Mouse (Mus musculus): ENCODE data around the gene Klc4.

Klc4 gene

DNA sequence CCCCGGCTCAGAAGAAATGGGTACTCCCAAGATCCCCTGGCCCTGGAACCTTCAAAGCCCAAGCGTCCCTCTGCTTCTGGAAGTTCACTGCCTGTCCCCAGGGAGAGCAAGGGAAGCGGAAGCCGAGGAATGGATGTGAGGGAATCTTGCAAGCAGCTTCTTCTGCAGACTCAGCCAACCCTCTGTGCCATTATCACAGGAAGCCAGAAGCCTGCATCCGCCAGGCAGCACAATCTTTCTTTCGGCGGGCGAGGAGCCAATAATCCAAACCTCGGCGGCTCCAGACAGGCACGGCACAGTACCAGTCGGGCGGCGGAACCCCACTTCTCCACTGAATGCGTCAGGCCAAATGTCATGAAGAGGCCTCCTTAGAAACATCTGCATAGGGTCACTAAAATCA, 24.5 kb downstream of the Klc4 start:
- DNase-seq (ENCODE audit: low read depth, low spot score) = no peak

DNA sequence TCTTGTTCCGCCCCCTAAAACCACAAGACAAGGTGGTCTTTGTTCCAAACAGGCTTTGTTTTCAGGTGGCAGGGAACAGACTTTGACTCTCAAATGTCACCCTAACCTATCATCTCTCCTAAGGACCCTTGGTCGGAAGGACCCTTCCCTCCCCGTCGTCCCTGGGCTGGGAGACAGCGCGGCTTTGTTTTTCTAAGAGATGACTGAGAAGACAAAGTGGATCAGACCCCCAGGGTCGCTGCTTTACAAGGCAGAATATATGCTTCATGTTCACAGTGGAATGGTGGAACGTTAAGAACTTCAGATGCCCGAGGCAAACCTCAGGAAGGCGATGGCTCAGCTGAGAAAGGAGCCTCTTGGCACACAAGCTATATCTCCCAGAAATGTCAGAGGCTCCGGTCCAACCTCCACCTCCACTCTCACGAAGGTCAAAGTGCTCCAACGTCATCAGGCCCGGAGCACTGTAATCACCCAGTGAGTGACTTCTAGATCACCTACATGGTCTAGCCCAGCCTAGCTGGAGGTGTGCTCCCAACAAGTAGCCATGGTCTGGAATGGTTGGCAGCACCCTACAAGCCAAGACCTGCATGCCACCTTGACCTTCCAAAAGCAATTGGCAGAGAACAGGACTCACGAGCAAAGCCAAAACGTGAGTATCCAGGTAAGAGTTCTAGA, 26.0 kb downstream of the Klc4 start:
- DNase-seq (ENCODE audit: low read depth, low spot score) = no peak

DNA sequence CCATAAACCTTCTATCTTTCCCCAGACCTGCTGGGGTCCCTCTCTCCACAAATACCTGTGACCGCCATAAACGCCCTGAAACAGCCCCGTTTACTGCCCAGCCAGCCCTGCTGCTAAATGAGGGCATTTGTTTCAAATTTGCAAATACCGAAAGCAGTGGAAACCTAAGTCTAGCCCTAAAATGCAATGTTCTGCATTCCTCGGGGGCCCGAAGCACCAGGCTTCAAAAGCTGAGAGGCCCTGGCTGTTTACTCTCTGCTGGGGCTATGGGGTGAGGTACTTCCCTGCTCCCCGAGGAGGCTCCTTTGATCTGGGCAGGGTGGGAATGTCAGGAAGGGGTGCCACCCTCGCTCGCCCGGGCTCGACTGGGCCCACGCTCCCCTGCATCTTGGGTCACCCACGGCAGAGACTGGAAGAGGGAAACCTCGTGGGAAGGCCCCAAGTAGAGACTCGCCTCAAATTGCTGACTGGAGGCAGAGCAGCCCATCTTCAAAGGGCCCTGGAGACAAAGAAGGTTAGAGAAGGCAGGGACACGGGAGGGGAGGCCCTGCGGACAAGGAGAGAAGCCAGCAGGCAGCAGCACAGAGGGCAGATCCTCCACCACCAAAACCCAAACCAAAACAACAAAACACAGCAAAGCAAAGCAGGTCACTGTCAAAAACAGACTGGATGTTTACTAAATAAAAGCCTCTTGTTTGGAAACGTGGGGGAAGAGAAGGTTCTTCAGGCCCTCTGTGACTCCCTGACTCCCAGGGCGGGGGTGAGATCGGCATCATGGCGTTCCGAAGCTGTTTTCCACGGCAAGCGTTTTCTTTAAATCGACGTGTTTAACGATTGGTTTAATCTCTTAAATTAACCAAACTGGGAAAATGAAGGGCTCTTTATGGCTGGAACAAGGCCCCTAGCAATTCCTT, 26.8 kb downstream of the Klc4 start:
- DNase-seq (ENCODE audit: low read depth, low spot score) = no peak

DNA sequence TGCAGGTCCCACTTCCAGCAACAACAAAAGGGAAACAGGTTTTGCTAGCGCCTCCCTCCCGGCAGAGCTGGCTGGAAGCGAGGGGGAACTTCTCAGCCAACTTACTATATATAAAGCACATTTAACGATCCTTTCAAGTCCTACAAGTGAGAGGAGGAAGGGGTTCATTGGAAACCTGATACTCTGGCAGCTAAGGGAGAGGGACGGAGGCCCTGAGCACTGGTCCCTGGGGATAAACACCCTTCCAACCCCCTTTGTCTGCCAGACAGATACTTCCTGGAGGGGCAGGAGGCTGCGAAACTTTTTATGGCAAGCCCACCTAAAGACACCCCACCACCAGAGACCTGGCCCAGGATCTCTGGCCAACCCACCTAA, 27.4 kb downstream of the Klc4 start:
- no peak for DNase-seq (ENCODE audit: low read depth, low spot score)

DNA sequence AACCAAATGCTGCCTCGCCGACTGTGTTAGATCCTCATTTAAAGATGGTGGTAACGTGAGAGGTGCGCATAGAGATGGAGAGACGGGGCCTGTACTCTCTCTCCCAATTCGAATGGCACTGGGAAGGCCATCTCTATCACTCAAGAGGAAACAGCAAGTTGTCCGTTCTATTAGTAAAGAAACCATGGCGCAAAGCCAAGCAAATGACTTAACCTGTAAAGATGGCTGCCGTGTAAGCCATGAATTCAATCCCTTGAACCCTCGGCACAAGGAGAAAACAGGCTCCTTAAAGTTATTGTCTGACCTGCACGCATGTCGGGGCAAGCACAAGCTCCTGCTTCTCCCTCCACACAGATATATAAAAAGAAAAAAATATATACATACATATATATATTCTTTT, 28.0 kb downstream of the Klc4 start:
- DNase-seq (ENCODE audit: low read depth, low spot score) = no peak

DNA sequence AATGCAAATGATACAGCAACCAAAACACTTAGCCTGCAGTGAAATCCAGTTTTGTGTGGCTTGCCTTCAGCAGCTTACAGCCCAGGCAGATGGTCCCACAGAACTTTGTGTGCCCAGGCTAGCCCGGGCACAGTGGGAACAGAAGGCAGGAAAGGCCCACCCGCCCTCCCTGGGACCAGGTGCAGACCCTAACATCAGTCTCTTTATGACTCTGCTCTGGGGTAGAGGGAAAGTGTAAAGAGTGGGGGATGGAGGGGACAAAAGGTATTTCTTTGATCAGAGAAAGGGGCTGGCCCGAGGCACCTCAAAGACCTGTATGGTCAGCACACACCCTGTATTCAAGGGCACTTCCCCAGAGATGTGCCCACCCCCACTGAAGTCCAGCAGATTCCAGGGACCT, 32.6 kb downstream of the Klc4 start:
- DNase-seq (ENCODE audit: low read depth, low spot score) = no peak

DNA sequence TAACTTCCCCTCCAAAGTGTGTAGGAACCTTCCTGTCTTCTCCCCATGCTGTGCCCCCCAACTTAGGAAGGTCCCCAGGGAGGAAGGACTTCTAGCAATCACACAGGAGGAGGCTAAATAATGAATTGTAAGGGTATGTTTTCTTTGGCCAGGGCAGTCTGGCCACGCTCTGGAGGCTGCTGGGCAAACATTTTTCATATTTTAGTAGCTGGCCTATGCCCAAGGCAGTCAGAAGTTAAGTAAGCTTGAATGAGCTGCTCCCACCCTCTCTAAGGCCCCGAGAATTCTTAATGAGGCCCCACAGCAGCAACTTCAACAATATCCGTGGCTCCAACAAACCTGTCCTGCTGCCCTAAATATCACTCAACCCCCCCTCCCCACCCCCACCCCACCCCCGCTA, 33.0 kb downstream of the Klc4 start:
- DNase-seq (ENCODE audit: low read depth, low spot score) = no peak

DNA sequence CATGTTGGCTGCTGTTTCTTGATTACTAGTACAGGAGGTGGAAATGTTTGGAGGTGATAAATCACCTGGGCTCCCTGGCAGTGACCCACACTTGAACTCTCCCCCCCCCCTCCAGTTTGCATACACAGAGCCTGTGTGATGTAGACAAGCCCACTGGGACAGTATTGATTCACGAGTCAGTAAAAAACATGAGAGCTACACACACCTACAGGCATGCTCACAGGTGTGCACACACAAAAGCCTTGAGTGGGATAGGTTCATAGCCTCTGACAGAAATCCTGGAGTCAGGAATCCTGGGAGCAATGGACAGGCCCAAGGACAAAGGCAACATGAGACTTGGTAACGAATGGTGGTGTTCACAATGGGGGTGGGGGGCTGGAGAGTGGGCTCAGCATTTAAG, 33.6 kb downstream of the Klc4 start:
- no peak for DNase-seq (ENCODE audit: low read depth, low spot score)

DNA sequence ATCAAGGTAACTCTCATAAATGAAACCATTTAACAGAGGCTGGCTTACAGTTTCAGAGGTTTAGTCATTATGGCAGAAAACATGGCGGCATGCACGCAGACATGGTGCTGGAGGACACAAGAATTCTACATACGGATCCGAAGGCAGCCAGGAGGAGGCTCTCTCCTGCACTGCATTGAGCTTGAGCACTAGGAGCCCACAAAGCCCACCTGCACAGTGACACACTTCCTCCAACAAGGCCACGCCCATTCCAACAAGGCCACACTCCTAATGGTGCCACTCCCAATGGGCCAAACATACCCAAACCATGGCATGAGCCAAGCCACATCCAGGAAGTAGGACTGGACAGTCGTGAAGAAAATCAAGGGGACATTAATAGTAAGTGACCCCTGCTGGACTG, 34.5 kb downstream of the Klc4 start:
- no peak for DNase-seq (ENCODE audit: low read depth, low spot score)

DNA sequence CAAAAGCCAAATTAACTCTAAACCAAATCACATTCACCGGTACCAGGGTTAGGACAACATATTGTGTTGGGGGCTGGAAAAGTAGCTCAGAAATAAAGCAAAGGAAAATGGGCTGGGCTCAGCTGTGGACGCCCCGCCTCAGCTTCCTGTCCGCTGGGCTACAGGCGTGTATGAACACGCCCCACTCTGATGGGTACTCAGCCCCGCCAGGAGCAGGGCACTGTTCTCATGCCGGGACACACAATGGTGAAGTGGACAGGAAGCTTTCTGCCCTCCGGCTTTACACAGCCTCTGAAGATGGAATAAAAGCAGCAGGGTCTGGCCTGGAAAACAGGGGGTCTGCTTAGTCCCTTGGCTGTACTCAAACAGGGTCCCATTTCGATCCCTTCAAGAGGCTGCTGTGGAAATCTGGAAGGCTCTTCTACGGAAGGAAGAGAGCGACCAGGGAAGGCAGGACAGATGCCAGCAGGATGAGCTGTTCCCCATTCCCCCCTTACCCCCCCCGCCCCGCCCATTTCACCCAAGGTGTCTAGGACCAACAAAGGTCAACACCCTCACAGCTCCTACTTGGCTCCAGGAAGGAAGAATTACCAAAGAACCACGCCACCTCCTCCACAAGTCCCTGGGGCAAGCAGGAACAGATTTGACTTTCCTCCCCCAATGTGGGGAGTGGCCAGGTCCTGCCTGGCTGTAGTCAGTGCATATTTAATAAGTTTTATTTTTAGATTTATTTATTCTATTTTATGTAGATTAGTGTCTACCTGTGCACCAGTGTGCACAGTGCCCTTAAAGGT, 35.9 kb downstream of the Klc4 start:
- no peak for DNase-seq (ENCODE audit: low read depth, low spot score)

DNA sequence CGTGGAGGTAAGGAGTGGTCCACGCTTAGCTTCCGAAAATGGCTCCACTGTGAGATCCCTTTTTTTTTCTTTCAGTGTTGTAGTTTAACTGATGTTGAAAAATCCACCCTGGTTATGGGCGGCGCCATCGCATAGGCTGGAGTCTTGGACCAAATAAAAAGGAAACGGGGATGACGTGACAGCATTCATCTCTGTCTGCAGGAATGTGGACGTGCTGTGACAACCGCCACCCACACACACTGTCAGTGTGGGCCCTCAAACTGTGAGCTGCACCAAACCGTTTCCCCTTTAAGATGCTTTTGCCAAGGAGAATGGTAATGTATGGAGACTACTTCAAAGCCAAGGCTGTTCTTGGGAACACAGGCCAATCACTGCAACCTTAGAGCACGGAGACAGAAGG, 39.8 kb downstream of the Klc4 start:
- DNase-seq (ENCODE audit: low read depth, low spot score) = no peak

DNA sequence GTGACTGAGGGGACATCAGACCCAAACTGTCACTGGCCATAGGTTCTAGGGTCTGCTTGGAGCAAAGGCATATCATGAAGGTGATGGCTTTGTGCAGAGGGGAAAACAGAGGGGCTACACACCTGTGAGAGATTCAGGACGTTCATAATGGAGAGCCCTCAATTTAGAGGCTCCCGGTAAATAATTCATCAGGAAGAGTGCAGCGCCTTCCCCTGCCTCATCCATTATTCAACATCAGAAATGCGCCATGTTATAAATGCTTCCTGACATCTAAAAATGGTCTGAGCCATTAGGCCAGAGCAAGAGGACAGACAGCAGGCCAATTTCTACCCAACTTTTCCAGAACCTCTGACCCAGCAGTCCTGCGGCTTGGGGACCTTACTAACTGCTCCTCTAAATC, 40.7 kb downstream of the Klc4 start:
- no peak for DNase-seq (ENCODE audit: low read depth, low spot score)

DNA sequence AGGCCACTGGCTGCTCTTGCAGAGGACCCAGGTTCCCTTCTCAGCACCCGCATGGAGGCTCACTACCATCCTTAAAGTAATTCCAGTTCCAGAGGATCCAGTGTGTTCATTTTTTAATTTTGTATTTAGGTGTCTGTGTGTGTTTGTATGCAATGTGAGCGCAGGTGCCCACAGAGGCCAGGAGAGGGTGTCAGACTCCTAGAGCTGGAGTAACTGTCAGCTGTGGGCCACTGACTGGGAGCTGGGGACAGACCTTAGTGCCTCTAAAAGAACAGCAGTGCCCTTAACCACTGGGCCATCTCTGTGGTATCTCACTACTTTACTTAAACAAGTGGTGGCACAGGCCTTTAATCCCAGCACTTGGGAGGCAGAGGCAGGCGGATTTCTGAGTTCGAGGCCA, 42.6 kb downstream of the Klc4 start:
- DNase-seq (ENCODE audit: low read depth, low spot score) = no peak

DNA sequence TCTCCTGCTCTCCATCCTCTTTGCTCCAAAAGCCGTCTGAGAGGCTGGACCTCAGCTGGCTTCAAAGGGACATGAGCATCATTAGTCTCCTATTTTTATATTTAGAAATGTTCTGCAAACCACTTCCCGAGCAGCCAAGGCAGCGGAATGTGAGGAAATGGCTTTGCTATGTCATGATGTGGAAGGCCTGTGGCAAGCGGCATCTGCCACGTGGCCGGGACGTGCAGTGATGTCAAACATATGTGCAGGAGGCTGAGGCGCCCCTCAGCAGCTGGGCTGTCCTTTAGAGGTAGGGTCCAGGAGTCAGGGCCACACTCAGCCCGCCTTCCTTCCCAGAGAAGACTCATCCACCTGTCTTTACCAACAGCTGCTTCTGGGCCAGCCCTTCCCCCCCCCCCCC, 43.6 kb downstream of the Klc4 start:
- DNase-seq (ENCODE audit: low read depth, low spot score) = no peak

DNA sequence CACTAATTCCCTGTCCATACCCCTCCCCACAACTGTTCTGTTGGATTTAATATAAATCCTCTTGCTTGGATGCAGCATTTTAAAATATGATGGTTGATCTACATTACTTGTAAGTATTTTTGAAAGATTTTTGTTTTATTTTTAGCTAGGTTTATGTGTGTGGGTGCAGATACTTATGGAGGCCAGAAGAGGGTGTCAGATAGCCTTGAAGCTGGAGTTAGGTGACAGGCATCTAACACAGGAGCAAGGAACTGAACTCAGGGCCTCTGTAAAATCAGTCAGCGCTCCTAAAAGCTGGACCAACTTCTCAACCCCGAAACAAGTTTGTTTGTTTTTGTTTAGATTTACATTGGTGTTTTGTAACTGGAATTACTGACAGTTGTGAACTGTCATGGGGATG, 45.3 kb downstream of the Klc4 start:
- DNase-seq (ENCODE audit: low read depth, low spot score) = no peak

DNA sequence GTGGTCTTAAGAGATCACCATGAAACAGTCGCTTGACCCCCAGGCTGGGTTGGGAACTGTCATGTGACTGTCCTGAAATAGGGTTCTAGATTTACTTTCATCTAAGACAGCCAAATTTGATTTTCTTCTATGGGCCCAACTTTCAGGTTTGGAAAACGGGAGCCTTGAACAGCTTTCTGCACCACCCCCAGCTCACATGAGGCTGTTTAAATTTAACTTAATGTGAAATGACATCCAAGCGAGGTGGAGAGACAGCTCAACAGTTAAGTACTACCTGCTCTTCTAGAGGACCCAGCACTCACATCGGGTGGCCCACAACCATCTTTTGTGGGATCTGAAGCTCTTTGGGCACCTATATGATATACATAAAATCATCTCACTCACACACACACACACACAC, 46.9 kb downstream of the Klc4 start:
- DNase-seq (ENCODE audit: low read depth, low spot score) = no peak

DNA sequence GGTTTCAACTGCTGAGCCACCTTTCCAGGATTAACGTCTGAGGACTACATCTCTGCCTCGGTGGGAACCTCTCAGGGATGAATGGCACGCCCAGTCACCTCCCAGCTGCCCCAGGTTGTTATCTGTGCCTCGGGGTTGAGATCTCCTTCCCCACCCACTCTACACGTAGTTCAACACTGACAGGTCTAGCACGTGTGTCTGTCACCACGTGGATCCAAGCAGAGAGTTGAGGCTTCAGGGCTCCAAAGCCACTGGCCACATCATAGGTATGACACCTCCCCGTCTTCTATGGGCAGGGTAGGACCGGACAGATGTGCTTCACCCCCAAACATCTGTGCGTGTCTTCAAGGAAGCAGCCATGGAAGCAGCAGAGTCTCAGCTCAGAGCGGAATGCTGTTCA, 47.9 kb downstream of the Klc4 start:
- DNase-seq (ENCODE audit: low read depth, low spot score) = no peak

DNA sequence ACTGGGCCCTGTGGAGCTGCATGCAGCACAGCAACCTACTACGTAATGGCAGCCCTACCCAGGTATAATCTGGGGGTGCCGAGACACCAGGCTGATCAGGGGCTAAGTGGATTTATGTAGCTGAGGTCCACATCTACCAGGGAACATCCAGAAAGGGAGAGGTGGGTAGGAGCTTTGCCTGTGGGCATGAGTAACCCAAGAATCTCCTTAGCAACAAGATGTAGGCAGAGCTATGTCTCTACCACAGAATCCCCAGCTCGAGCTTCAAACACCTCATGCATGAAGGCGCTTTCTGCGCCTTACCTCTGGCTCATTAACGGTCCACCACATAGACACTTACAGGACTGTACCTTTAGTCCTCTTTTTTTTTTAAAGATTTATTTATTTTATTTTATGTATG, 50.5 kb downstream of the Klc4 start:
- no peak for DNase-seq (ENCODE audit: low read depth, low spot score)

DNA sequence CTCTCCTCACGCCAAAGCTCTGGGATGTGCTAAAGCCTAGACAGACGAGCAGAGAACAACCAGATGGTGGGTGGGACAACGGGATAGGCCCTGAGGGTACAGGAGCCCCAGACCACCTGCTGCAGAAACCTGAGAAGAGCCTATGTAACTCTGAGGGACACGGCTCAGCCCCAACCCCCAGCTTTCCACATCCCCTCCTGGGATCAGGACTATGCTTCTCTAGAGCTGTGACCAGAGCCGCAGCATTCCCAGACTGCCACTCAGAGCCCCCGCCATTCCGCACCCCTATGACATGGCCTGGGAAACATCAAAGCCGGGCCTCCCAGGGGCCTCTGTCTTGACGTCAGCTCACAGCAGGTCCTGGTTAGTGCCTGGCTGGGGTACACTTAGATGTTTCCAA, 51.2 kb downstream of the Klc4 start:
- DNase-seq (ENCODE audit: low read depth, low spot score) = no peak

DNA sequence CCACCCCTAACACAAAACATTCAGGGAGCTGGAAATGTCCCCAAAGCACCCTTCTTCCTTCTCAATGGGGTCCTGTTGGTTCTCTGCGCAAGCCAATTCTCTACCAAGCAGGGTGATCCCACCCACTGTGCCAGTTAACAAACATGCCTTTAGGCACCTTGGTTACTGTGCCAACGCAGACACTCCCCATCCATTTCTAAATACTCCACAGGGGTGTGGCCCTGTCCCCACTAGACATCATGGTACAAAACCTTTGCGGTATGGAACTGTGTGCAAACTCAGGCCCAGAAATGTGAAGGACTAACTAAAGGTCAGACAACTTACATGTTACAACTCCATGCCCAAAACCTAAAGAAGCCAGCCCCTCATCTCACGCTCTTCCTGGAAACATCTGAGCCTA, 52.7 kb downstream of the Klc4 start:
- no peak for DNase-seq (ENCODE audit: low read depth, low spot score)

DNA sequence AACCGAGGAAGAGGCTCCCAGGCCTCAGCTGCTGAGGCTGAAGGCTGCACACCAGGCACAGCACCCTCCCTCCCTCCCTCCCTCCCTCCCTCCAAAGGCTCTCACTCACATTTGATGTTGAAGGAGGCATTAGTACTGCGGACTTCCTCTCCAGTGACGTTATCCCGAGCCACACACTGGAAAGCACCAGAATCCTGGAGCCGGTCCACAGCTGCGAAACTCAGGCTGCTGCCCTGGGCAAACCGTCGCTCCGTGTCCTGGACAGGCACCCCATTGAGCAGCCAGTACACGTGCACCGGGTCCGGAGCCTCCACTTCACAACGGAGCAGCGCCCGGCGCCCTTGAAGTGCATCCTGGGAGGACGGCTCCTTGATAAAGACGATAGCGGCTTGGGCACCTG, 54.4 kb downstream of the Klc4 start:
- no peak for DNase-seq (ENCODE audit: low read depth, low spot score)

DNA sequence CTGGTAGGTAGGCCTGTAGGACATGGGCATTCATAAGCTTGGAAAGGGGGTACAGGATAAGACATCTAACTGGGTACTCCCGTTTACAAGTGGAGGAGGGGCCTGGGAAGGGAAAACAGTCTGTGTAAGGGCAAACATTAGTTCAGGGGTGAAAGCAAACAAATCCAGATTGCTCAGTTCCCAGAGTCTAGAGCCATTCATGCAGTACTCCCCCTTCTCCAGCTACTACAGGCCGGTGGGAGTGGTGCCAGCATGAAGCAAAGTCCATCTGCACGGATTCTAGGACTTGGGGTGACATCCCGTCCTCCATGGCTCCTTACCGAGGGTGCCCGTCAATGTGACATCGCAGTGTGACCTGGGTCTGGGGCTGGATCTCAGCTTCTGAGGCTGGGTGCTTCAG, 55.4 kb downstream of the Klc4 start:
- no peak for DNase-seq (ENCODE audit: low read depth, low spot score)
